Mouse (Mus musculus) forebrain, embryonic 12.5 days (tissue): ENCODE measurements around the gene Evpl. TPM values are rescaled to one million over a fixed set of nuclear protein-coding genes. Genes with fewer than 3 reads are reported as not detected.
A peak's percentile ranks its signal among the peaks of the same experiment; 100 is the strongest.

Source experiments
- ATAC-seq: fragments of 200-750 bp; cut with Nextera tagmentation; 2 replicates; pipeline ENCODE4 v1.8.0; 2017; ENCODE audit warnings: moderate TSS enrichment; ENCODE audit not compliant: low FRiP score
- H3K27ac ChIP-seq: fragments of 300-500 bp; sonication (generic); 2 replicates; pipeline ENCODE4 v1.5.1; 2016; ENCODE audit warnings: mild to moderate bottlenecking
- H3K27me3 ChIP-seq: fragments of 300-500 bp; sonication (generic); 2 replicates; pipeline ENCODE4 v1.6.1; 2016; ENCODE audit warnings: mild to moderate bottlenecking
- H3K36me3 ChIP-seq: fragments of 300-500 bp; sonication (generic); replicated peaks from 2 replicates; pipeline ENCODE4 v1.6.1; 2016; ENCODE audit warnings: mild to moderate bottlenecking
- H3K4me1 ChIP-seq: fragments of 300-500 bp; sonication (generic); 2 replicates; pipeline ENCODE4 v1.6.1; 2016
- H3K4me2 ChIP-seq: fragments of 300-500 bp; sonication (generic); 2 replicates; pipeline ENCODE4 v1.6.1; 2016; ENCODE audit warnings: mild to moderate bottlenecking, moderate library complexity
- H3K4me3 ChIP-seq: fragments of 300-500 bp; sonication (generic); replicated peaks from 2 replicates; pipeline ENCODE4 v1.5.1; 2016; ENCODE audit warnings: mild to moderate bottlenecking
- H3K9ac ChIP-seq: fragments of 300-500 bp; sonication (generic); 2 replicates; pipeline ENCODE4 v1.6.1; 2016; ENCODE audit warnings: mild to moderate bottlenecking
- H3K9me3 ChIP-seq: fragments of 300-500 bp; sonication (generic); 2 replicates; pipeline ENCODE4 v1.6.1; 2016
- WGBS: fragments of 180-500 bp; shearing (Covaris S2); methylation state at CpG from one replicate; pipeline ENCODE4 v1.1.7; 2016; 5-methylcytosine and 5-hydroxymethylcytosine counted together
- polyA plus RNA-seq: library from polyadenylated mRNA; unstranded; fragments of >200 nt; fragmentation: Nextera tagmentation; extraction: Ambion mirVana; gene quantifications from 2 replicates; pipeline ENCODE4 v1.2.1, GENCODE M21; 2016

The Evpl gene
- polyA plus RNA-seq, 1 experiment from 2014 or later = 0.61 TPM

DNA sequence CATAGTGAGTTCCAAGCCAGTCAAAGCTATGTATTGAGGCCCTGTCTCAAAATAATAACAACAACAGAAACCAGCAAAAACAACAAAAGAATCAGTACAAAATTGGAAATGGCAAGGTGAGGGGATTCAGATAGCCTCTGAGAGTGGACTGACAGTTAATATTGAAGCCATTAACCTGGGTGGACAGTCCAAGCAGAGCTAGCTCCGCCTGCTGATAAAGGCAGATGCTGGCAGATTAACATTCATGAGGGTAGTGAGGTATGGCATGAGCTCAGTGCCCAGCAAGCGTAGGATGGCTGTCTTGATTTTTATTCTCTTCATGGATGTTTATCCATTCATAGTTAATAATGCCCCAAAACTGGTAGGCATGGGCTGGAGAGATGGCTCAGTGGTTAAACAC is 36.7 kb downstream of the Evpl start:
- Histone ChIP-seq H3K4me1 (peaks cover 16% of the 10 kb centered on the region), H3K36me3 (peaks cover 13% of the 10 kb centered on the region), H3K9ac (no peak overlapping the region), H3K4me2 (no peak overlapping the region), H3K27me3 (no peaks in the 10 kb centered on the region), H3K4me3 (no peak overlapping the region), H3K27ac (no peak overlapping the region), H3K9me3 (no peaks in the 10 kb centered on the region)
- no peak for ATAC-seq
- 90% methylated on average over 2 of the region's 2 CpGs for WGBS

DNA sequence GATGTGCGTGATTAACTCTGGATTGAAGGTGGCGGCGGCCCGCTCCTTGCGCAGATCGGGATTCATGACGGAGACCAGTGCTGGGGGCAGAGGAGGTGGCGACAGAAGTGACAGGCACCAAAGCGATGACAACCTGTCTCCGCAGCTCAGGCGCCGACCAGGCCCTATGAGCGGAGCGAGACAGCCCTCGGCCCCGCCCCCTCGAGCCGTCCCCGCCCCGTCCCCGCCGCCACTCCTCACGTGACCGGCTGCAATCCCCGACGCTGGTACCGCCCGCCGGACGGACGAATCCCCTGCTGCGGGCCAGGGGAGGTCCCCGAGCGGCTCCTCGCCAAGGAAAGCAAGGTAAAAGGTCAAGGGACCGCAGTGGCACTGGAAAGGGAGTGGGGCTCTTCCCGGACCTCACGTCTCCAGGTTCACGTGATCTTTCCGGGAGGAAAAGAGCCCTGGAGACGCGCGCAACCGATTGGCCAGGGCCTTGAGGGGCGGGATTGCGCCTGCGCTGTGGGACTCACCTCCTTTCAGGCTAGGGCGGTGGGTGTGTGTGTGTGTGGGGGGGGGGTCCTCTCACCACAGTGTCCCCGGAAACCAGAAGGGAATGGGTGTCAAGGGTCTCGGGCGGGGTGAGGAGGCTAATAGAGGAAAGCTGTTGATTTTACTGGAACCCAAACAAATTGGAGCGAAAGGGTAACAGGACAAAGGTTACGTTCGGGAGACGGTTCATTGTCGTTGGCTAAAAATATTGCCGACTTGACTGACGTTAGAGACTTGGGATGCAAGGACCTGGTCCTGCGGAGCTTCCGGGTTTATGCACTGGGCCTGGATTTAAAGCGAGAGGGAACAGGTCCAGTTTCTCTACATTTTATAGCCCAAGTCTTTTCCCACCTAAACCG is 39.0 kb downstream of the Evpl start, which contains the start of the genes Ten1 and Acox1:
TSS of gene Ten1 (plus strand) at position 217 of the 893 bp plus-strand sequence.
TSS of gene Acox1 (minus strand) at position 407 of the 893 bp plus-strand sequence.
- H3K9ac ChIP-seq = peak within 1 kb of the TSS; percentile 68
- peak; percentile 98 for ATAC-seq
- peaks cover 12% of the 10 kb centered on the region for H3K36me3 ChIP-seq
- under 1% methylated on average over 62 of the region's 62 CpGs for WGBS
- H3K27ac ChIP-seq = peak within 1 kb of the TSS; percentile 90
- no peaks in the 10 kb centered on the region for H3K9me3 ChIP-seq
- no peaks in the 10 kb centered on the region for H3K27me3 ChIP-seq
- peaks cover 16% of the 10 kb centered on the region for H3K4me1 ChIP-seq
- peak within 1 kb of the TSS; percentile 61 for H3K4me3 ChIP-seq
- peak within 1 kb of the TSS; percentile 79 for H3K4me2 ChIP-seq

DNA sequence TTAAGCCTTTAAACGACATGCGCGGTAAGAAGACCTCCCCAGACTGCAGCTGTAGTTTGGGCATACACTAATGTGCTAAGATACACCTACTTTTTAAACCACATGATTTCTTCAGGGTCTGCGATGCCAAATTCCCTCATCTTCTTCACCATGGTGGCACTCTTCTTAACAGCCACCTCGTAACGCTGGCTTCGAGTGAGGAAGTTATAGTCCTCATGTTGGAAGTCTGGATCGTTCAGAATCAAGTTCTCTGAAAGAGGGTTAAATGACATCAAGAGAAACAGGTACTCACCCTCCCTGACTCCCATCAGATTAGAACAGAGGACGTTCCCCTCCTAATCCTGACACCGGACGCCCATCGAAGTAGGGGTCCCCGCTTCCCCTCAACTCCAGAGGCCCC is 39.7 kb downstream of the Evpl start:
- no peaks in the 10 kb centered on the region for H3K9me3 ChIP-seq
- 27% methylated on average over 13 of the region's 13 CpGs for WGBS
- peaks cover 12% of the 10 kb centered on the region for H3K36me3 ChIP-seq
- no peak for ATAC-seq
- peak overlapping the region; percentile 61 for H3K4me3 ChIP-seq
- peak overlapping the region; percentile 68 for H3K9ac ChIP-seq
- no peaks in the 10 kb centered on the region for H3K27me3 ChIP-seq
- H3K27ac ChIP-seq = peak overlapping the region; percentile 90
- peaks cover 16% of the 10 kb centered on the region for H3K4me1 ChIP-seq
- peak overlapping the region; percentile 79 for H3K4me2 ChIP-seq

DNA sequence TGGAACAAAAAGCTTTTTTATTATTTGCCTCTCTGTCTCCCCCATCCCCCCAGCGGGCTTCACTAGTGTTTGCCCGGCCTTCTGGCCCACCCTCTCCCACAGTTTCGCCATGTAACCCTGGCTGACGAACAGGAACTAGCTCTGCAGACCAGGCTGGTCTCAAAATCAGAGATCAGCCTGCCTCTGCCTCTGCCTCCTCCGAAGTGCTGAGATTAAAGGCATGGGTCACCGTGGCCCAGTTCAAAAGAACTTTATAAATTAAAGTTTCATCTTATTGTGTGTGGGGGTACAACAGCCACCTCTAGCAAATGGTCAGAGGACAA is 40.3 kb downstream of the Evpl start:
- H3K4me3 ChIP-seq = no peak overlapping the region; the same call in 1 of the 2 replicates
- H3K36me3 ChIP-seq = peaks cover 12% of the 10 kb centered on the region
- H3K4me2 ChIP-seq = peak overlapping the region; percentile 79
- H3K27me3 ChIP-seq = no peaks in the 10 kb centered on the region
- 92% methylated on average over 6 of the region's 6 CpGs for WGBS
- H3K27ac ChIP-seq = no peak overlapping the region
- ATAC-seq = no peak
- H3K9ac ChIP-seq = no peak overlapping the region
- peaks cover 16% of the 10 kb centered on the region for H3K4me1 ChIP-seq
- H3K9me3 ChIP-seq = no peaks in the 10 kb centered on the region

DNA sequence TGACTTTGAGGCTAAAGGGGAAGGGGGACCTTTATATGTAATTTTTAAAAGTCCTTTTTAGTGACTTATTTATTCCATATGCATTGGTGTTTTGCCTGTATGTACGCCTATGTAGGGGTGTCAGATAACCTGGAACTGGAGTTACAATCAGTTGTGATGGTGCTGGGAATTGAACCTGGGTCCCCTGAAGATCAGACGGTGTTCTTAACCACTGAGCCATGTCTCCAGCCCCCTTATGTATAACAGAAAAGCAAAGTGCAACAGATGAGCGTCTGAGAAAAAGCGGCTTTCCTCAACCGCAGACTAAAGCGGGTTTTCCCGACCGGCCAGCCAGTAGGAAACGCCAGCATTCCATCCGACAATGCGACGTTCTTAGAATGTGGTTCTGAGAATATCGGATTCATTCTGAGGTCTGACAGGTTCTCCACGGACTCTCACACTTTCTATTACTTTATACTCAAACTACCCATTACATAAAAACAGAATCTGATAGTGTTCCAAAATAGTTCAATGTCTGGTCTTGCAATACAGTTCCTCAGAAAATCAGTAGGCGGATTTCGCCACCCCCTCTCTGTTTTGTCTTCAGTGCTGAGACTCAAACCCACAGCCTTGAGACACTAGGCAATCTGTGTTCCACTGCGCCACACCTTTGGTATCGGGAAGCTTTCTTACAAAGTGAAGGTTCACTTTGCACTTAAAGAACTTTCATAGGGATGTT is 40.9 kb downstream of the Evpl start:
- H3K9ac ChIP-seq = no peak overlapping the region
- H3K27me3 ChIP-seq = no peaks in the 10 kb centered on the region
- ATAC-seq = no peak
- H3K27ac ChIP-seq = no peak overlapping the region
- no peak overlapping the region; the same call in 1 of the 2 replicates for H3K4me2 ChIP-seq
- H3K36me3 ChIP-seq = peaks cover 12% of the 10 kb centered on the region
- no peaks in the 10 kb centered on the region for H3K9me3 ChIP-seq
- H3K4me1 ChIP-seq = peaks cover 16% of the 10 kb centered on the region
- no peak overlapping the region for H3K4me3 ChIP-seq
- WGBS = 95% methylated on average over 18 of the region's 18 CpGs

DNA sequence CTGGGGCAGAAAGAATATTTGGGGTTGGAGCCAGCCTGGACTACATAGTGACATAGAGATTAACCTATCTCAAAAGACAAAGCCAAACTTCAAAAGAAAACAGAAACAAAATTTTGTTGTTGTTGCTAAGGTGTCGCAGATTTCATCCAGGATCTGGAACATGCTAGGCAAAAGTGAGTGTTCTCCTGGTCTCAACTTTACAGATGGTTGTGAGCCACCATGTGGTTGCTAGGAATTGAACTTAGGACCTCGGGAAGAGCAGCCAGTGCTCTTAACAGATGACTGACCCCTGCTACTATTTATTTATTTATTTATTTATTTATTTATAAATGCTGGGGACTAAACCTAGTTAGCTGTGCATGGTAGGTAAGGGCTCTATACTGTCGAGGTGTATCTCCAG is 41.5 kb downstream of the Evpl start:
- no peak overlapping the region for H3K9ac ChIP-seq
- WGBS = 93% methylated on average over 3 of the region's 3 CpGs
- no peak overlapping the region for H3K4me3 ChIP-seq
- peaks cover 16% of the 10 kb centered on the region for H3K36me3 ChIP-seq
- no peak overlapping the region for H3K4me2 ChIP-seq
- no peaks in the 10 kb centered on the region for H3K27me3 ChIP-seq
- no peaks in the 10 kb centered on the region for H3K9me3 ChIP-seq
- peaks cover 16% of the 10 kb centered on the region for H3K4me1 ChIP-seq
- ATAC-seq = no peak
- H3K27ac ChIP-seq = no peak overlapping the region

DNA sequence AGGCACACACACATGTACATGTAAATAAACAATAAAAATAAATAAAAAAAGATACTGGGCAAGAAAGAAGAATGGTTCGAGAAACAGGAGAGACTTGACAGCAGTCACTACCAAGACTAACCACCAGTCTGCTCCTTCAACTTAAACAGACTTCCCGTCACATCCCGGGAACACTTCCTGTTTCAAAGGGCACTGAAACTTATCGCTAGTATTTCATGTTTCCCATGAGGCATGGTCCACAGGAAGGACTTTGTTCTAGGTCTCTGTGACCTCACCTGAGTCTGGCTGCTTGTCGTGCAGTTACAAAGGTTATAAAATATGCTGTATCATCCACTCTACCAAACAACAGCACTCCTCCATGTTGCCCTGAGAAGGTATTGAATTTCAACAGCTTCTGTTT is 42.6 kb downstream of the Evpl start:
- no peak overlapping the region for H3K9ac ChIP-seq
- peaks cover 16% of the 10 kb centered on the region for H3K4me1 ChIP-seq
- no peak overlapping the region for H3K4me3 ChIP-seq
- no peak for ATAC-seq
- WGBS = 81% methylated on average over 5 of the region's 5 CpGs
- peaks cover 21% of the 10 kb centered on the region for H3K36me3 ChIP-seq
- H3K4me2 ChIP-seq = no peak overlapping the region
- H3K27ac ChIP-seq = no peak overlapping the region
- no peaks in the 10 kb centered on the region for H3K9me3 ChIP-seq
- no peaks in the 10 kb centered on the region for H3K27me3 ChIP-seq

DNA sequence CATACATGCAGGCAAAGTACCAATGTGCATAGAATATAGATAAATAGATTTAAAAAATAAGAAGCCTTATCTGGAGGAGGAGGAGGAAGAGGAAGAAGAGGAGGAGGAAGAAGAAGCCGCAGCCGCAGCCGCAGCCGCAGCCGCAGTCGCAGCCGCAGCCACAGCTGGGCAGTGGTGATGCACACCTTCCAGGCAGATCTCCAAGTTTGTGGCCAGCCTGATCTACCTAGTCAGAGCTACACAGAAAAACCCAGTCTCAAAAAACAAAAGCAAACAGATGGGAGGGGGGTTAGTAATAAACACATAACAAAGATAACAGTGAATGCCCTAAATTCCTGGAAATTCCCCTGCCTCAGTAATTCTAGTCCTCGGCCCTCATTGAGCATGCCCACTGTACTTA is 43.3 kb downstream of the Evpl start:
- Histone ChIP-seq H3K27ac (no peak overlapping the region), H3K27me3 (no peaks in the 10 kb centered on the region), H3K36me3 (peaks cover 24% of the 10 kb centered on the region), H3K9me3 (no peaks in the 10 kb centered on the region), H3K4me2 (no peak overlapping the region), H3K4me1 (peaks cover 14% of the 10 kb centered on the region), H3K9ac (no peak overlapping the region), H3K4me3 (no peak overlapping the region)
- WGBS = 90% methylated on average over 8 of the region's 8 CpGs
- ATAC-seq = no peak

DNA sequence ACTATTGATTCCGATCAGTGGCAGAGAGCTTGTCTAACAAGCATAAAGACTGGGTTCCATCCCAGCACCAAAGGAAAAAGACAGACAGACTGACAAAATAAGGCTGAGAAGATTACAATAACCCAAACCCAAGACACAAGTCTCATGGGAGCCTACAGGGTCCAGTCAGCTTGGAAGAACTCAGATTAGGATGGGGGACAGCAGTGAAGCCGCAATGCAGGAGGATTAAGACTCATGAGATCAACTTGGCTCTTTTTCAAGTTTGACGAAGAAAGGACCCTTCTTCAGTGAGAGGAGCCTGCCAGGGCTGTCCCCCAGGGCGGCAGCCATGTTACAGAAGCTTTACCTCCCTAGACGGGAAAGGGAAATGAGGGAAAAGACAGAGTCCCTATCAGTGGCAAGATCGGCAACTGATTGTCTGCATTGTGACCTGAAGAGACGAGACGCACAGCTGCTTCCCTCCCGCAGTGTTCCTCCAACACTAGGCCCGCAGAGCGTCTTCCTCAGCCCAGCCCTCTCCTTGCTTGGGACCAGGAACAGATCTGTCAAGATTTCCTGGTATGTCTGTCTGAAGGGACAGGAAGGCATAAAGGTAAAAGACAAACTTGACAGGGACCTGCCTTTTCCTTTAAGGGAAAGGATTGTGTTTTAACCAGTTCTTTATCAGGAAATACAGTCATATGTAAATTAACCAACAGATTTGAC is 50.5 kb downstream of the Evpl start:
- H3K36me3 ChIP-seq = peaks cover 44% of the 10 kb centered on the region
- no peak overlapping the region for H3K4me3 ChIP-seq
- peak overlapping the region; percentile 38; the same call in 1 of the 2 replicates for H3K27ac ChIP-seq
- 47% methylated on average over 11 of the region's 11 CpGs for WGBS
- no peak overlapping the region for H3K9ac ChIP-seq
- H3K9me3 ChIP-seq = no peaks in the 10 kb centered on the region
- peaks cover 8% of the 10 kb centered on the region for H3K4me1 ChIP-seq
- no peak overlapping the region for H3K4me2 ChIP-seq
- H3K27me3 ChIP-seq = no peaks in the 10 kb centered on the region
- no peak for ATAC-seq

DNA sequence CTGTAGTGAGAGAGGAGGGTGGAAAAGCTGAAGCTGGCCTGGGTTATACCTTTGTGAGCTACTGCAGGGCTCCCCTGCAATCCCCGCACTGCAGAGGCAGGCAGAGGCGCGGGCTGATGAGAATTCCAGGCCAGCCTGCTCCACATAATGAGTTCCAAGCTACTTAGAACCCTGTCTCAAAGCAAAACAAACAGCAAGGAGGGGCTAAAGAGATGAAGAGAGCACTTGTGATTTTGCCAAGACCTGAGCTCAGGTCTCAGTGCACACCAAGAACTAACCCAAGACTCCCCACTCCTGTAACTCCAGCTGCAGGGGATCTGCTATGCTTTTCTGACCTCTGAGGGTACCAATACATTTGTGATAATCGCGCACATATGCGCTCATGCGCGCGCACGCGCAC is 51.5 kb downstream of the Evpl start:
- peaks cover 46% of the 10 kb centered on the region for H3K36me3 ChIP-seq
- 86% methylated on average over 11 of the region's 11 CpGs for WGBS

DNA sequence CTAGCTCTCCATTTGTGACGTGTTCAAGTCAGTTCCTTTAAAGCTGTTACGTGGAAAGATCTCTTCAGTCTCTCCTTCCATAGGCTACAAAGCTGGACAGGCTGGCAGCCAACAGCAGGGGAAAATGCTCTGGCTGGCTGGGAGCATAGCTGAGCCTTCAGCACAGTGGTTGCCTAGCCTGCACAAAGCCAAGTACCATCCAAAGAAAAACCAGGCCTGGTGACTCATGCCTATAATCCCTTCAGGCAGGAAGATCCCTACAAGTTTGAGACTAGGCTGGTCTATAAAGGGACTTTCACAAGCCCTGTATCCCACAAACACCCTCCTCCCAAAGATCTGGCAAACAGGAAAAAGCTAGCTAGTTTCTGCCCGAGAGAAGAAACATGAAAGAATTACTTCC is 52.0 kb downstream of the Evpl start:
- no peaks in the 10 kb centered on the region for H3K9me3 ChIP-seq
- H3K27ac ChIP-seq = no peak overlapping the region
- WGBS = 87% methylated on average over 3 of the region's 3 CpGs
- H3K4me3 ChIP-seq = no peak overlapping the region
- peaks cover 45% of the 10 kb centered on the region for H3K36me3 ChIP-seq
- ATAC-seq = no peak
- H3K27me3 ChIP-seq = no peaks in the 10 kb centered on the region
- no peak overlapping the region for H3K4me2 ChIP-seq
- H3K4me1 ChIP-seq = peaks cover 8% of the 10 kb centered on the region
- H3K9ac ChIP-seq = no peak overlapping the region

More for the DNA sequence above, 51.5 kb downstream of the Evpl start:
- Histone ChIP-seq H3K4me3 (no peak overlapping the region), H3K4me1 (peaks cover 8% of the 10 kb centered on the region), H3K4me2 (no peak overlapping the region), H3K9ac (no peak overlapping the region), H3K27me3 (no peaks in the 10 kb centered on the region), H3K9me3 (no peaks in the 10 kb centered on the region), H3K27ac (no peak overlapping the region)
- ATAC-seq = no peak

DNA sequence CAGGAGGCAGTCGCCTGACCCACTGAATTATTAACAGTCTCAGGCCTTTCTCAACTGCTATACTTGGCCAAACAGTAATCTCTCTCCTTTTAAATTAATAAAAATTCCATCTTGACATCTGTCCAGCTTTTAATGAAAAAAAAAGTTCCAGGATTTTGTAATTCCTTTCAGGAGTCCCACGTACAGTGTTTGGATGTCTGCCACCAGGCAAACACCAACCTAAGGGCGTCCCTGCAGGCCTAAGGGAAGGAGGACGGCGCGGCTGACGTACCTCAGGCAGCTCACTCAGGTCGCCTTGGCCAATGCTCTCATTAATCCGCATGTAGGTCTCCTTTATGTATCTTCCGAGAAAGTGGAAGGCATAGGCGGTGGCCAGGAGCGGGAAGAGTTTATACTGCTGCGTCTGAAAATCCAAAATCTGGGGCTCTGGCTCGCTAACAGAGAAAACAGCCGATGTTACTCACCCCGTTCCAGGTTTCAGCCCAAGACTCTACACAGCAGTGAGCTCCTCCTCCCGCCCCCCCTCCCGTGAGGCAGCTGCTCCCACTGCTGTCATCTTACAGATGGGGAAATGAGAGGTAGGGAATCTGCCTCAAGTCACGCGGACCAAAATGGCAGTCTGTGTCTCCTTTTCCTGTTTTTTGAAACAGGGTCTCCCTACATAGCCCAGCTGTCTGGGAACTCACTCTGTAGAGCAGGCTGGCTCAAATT is 59.3 kb downstream of the Evpl start:
- no peak overlapping the region for H3K4me3 ChIP-seq
- H3K27me3 ChIP-seq = no peaks in the 10 kb centered on the region
- no peak overlapping the region for H3K4me2 ChIP-seq
- H3K4me1 ChIP-seq = no peaks in the 10 kb centered on the region
- peaks cover 77% of the 10 kb centered on the region for H3K36me3 ChIP-seq
- no peak overlapping the region for H3K9ac ChIP-seq
- H3K9me3 ChIP-seq = no peaks in the 10 kb centered on the region
- no peak overlapping the region for H3K27ac ChIP-seq
- 93% methylated on average over 20 of the region's 20 CpGs for WGBS
- ATAC-seq = no peak
